Comparison of ENCODE assay signal across 19 mouse cellular contexts in the genomic region with DNA sequence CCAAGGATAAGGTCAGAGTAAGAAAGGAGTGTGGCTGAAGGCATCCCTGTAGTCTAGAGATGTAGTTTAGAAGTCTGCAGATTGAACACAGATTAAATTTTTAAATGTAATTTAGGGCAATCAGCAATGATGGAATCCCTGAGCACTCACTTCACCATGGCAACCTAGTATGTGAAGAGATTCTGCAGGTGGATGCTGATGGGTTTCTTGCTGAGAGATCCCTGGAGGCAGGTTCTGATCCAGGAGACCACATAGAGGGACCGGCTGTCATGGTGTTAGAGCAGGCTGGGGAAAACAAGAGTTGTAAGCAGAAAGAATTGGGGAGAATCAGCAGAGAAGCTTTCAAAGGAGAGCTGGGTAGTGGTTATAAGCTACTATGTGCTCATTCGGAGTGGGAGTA.
DNase-seq lines count a peak whose midpoint lies in the region; ATAC-seq and TF ChIP-seq lines count a peak whose summit lies in the region.
"Had no signal": no experiment of that assay in that cellular context is flagged by ENCODE, and none has a peak within 500 bp of the region (broad histone marks: within the 10 kb centered on the region; RNA-seq: fewer than 3 reads in every experiment).

No protein-coding gene starts in this region.

- TF ChIP-seq CTCF in brain, embryonic 14.5 days (IDR thresholded peaks at IDR 0.05; ENCODE audit: borderline replicate concordance, extremely low read depth, insufficient read depth, insufficient read length) = no peak

- 50% methylated on average over 2 of the region's 2 CpGs for WGBS in hindbrain, embryonic 15.5 days
- WGBS in hindbrain, embryonic 11.5 days = 82% methylated on average over 2 of the region's 2 CpGs

- H3K4me2 ChIP-seq in hindbrain, embryonic 15.5 days = no peak overlapping the region
- no peak overlapping the region for H3K4me2 ChIP-seq in hindbrain, embryonic 11.5 days (replicated peaks; ENCODE audit: low read depth, low read length)
- H3K4me2 ChIP-seq: embryonic facial prominence, embryonic 13.5 days; forebrain, embryonic 12.5 days had no signal

- ATAC-seq in hindbrain, embryonic 15.5 days (ENCODE audit: low FRiP score, low read depth) = 0 out of 2 replicates have a peak, but pooled peaks have one; percentile 23
- ATAC-seq in hindbrain, embryonic 11.5 days (ENCODE audit: low FRiP score) = no peak
- ATAC-seq: forebrain, embryonic 16.5 days had no signal

- no peak overlapping the region for H3K9ac ChIP-seq in hindbrain, embryonic 15.5 days
- H3K9ac ChIP-seq in hindbrain, embryonic 11.5 days (ENCODE audit: low read depth, low read length) = no peak overlapping the region
- H3K9ac ChIP-seq: embryonic facial prominence, embryonic 13.5 days; forebrain, embryonic 12.5 days had no signal

- H3K36me3 ChIP-seq in hindbrain, embryonic 15.5 days = no peaks in the 10 kb centered on the region
- H3K36me3 ChIP-seq in hindbrain, embryonic 11.5 days (ENCODE audit: control insufficient read depth, insufficient read depth, low read length) = no peaks in the 10 kb centered on the region
- H3K36me3 ChIP-seq: embryonic facial prominence, embryonic 13.5 days; forebrain, embryonic 12.5 days; heart, embryonic 10.5 days had no signal

- DNase-seq in cerebellum, adult 9-11 months = peak; percentile 6
- no peak for DNase-seq in cerebellum, adult 11 months
- DNase-seq in hindbrain, embryonic 11.5 days (ENCODE audit: low spot score) = no peak
- DNase-seq in brain, adult 2 months (ENCODE audit: low read depth, low spot score) = peak; percentile 23
- peak; percentile 7 for DNase-seq in brain, embryonic 14.5 days (ENCODE audit: low read depth)
- DNase-seq in spleen, postnatal 10 days (ENCODE audit: low spot score in 2 of 2) = no peak
- DNase-seq: adrenal gland, adult 2 months; adrenal gland, postnatal 25 days; gastrocnemius, postnatal 10 days; heart, adult 18-20 months; heart, postnatal 10 days; kidney, adult 11 months; kidney, adult 9 months had no signal

- H3K4me3 ChIP-seq in hindbrain, embryonic 15.5 days = no peak overlapping the region
- no peak overlapping the region for H3K4me3 ChIP-seq in hindbrain, embryonic 11.5 days (ENCODE audit: low read depth, low read length)
- H3K4me3 ChIP-seq: embryonic facial prominence, embryonic 13.5 days; forebrain, embryonic 12.5 days; heart, embryonic 10.5 days had no signal

- H3K9me3 ChIP-seq in hindbrain, embryonic 15.5 days = no peaks in the 10 kb centered on the region
- no peaks in the 10 kb centered on the region for H3K9me3 ChIP-seq in hindbrain, embryonic 11.5 days (ENCODE audit: control insufficient read depth, low read length)
- H3K9me3 ChIP-seq: embryonic facial prominence, embryonic 13.5 days; forebrain, embryonic 12.5 days; heart, embryonic 10.5 days had no signal

- H3K27ac ChIP-seq in hindbrain, embryonic 15.5 days (replicated peaks) = no peak overlapping the region
- H3K27ac ChIP-seq in hindbrain, embryonic 11.5 days (ENCODE audit: low read depth, low read length) = no peak overlapping the region
- H3K27ac ChIP-seq: embryonic facial prominence, embryonic 13.5 days; forebrain, embryonic 12.5 days; heart, embryonic 10.5 days; kidney, postnatal 0 days had no signal

- H3K4me1 ChIP-seq in hindbrain, embryonic 15.5 days (replicated peaks) = no peaks in the 10 kb centered on the region
- no peaks in the 10 kb centered on the region for H3K4me1 ChIP-seq in hindbrain, embryonic 11.5 days (replicated peaks; ENCODE audit: control insufficient read depth, insufficient read depth, low read length)
- H3K4me1 ChIP-seq: embryonic facial prominence, embryonic 13.5 days; forebrain, embryonic 12.5 days; heart, embryonic 10.5 days had no signal

- no peak for TF ChIP-seq POLR2A in brain, embryonic 14.5 days (IDR thresholded peaks at IDR 0.05; ENCODE audit: borderline replicate concordance, extremely low read depth, insufficient read depth, insufficient read length, poor library complexity, severe bottlenecking)

- no peaks in the 10 kb centered on the region for H3K27me3 ChIP-seq in hindbrain, embryonic 15.5 days
- H3K27me3 ChIP-seq in hindbrain, embryonic 11.5 days (ENCODE audit: control insufficient read depth, insufficient read depth, low read length) = no peaks in the 10 kb centered on the region
- H3K27me3 ChIP-seq: embryonic facial prominence, embryonic 13.5 days; forebrain, embryonic 12.5 days had no signal

Comparison
In these comparisons a context has a peak if more than half of its experiments do, and no peak if none do; other contexts are left out.
1. DNase-seq: peak in cerebellum, adult 9-11 months (single experiment), brain, adult 2 months (single experiment) and brain, embryonic 14.5 days (single experiment); none in cerebellum, adult 11 months (single experiment), hindbrain, embryonic 11.5 days (single experiment) and spleen, postnatal 10 days (0 of 2).